Mouse (Mus musculus) heart, embryonic 11.5 days (tissue): ENCODE measurements around the gene Csnka2ip. TPM values are rescaled to one million over a fixed set of nuclear protein-coding genes. Genes with fewer than 3 reads are reported as not detected.

Experiments
- ATAC-seq: fragments of 200-750 bp; cut with Nextera tagmentation; replicated peaks from 2 replicates; pipeline ENCODE4 v1.8.0; 2017; ENCODE audit warnings: moderate library complexity; ENCODE audit not compliant: insufficient number of reproducible peaks, low FRiP score, low TSS enrichment
- H3K27ac ChIP-seq: fragments of 300-500 bp; sonication (generic); 2 replicates; pipeline ENCODE4 v1.5.1; 2014; ENCODE audit warnings: mild to moderate bottlenecking, low read depth, low read length
- H3K27me3 ChIP-seq: fragments of 300-500 bp; sonication (generic); 2 replicates; pipeline ENCODE4 v1.6.1; 2014; ENCODE audit warnings: mild to moderate bottlenecking, low read length, mixed read lengths; ENCODE audit not compliant: control insufficient read depth, insufficient read depth
- H3K36me3 ChIP-seq: fragments of 300-500 bp; sonication (generic); 2 replicates; pipeline ENCODE4 v1.6.1; 2014; ENCODE audit warnings: mild to moderate bottlenecking, low read length, moderate library complexity, mixed read lengths; ENCODE audit not compliant: control insufficient read depth, insufficient read depth
- H3K4me1 ChIP-seq: fragments of 300-500 bp; sonication (generic); 2 replicates; pipeline ENCODE4 v1.6.1; 2014; ENCODE audit warnings: low read length; ENCODE audit not compliant: control insufficient read depth, insufficient read depth
- H3K4me2 ChIP-seq: fragments of 300-500 bp; sonication (generic); 2 replicates; pipeline ENCODE4 v1.6.1; 2014; ENCODE audit warnings: mild to moderate bottlenecking, moderate library complexity
- H3K4me3 ChIP-seq: fragments of 300-500 bp; sonication (generic); 2 replicates; pipeline ENCODE4 v1.5.1; 2014; ENCODE audit warnings: low read depth, low read length
- H3K9ac ChIP-seq: fragments of 300-500 bp; sonication (generic); 2 replicates; pipeline ENCODE4 v1.6.1; 2014; ENCODE audit warnings: mild to moderate bottlenecking, low read depth, low read length, moderate library complexity
- H3K9me3 ChIP-seq: fragments of 300-500 bp; sonication (generic); replicated peaks from 2 replicates; pipeline ENCODE4 v1.6.1; 2016; ENCODE audit warnings: low read length; ENCODE audit not compliant: control insufficient read depth
- WGBS: fragments of 180-500 bp; shearing (Covaris S2); extraction: QIAGEN DNeasy Blood & Tissue Kit; methylation state at CpG from one replicate; pipeline ENCODE4 v1.1.7; 2014; ENCODE audit not compliant: insufficient replicate concordance; 5-methylcytosine and 5-hydroxymethylcytosine counted together
- polyA plus RNA-seq: library from polyadenylated mRNA; unstranded; fragments of >200 nt; fragmentation: Nextera tagmentation; extraction: Ambion mirVana; gene quantifications from 2 replicates; pipeline ENCODE4 v1.2.1, GENCODE M21; 2014

Csnka2ip gene
- polyA plus RNA-seq, 1 experiment from 2014 or later, result not detected

- Histone ChIP-seq H3K4me3 (no peak overlapping the region), H3K9ac (no peak overlapping the region), H3K4me2 (no peak overlapping the region), H3K27me3 (no peaks in the 10 kb centered on the region), H3K27ac (no peak overlapping the region), H3K4me1 (no peaks in the 10 kb centered on the region), H3K36me3 (no peaks in the 10 kb centered on the region), H3K9me3 (no peaks in the 10 kb centered on the region)
- ATAC-seq, result no peak
- 85% methylated on average over 8 of the region's 8 CpGs for WGBS
Observed at GRCm38 (mm10) chr16:64585599-64586261, 16.5 kb downstream of the Csnka2ip start.

GRCm38 (mm10) chr16:64584591-64584990 lies 17.6 kb downstream of the Csnka2ip start:
- Histone ChIP-seq H3K27ac (no peak overlapping the region), H3K9ac (no peak overlapping the region), H3K9me3 (no peaks in the 10 kb centered on the region), H3K27me3 (no peaks in the 10 kb centered on the region), H3K36me3 (no peaks in the 10 kb centered on the region), H3K4me3 (no peak overlapping the region), H3K4me2 (no peak overlapping the region), H3K4me1 (no peaks in the 10 kb centered on the region)
- WGBS, result 75% methylated on average over 4 of the region's 4 CpGs
- no peak for ATAC-seq

GRCm38 (mm10) chr16:64583406-64583805 lies 18.8 kb downstream of the Csnka2ip start:
- no peaks in the 10 kb centered on the region for H3K36me3 ChIP-seq
- no peak for ATAC-seq
- WGBS, result 51% methylated on average over 3 of the region's 3 CpGs
- no peaks in the 10 kb centered on the region for H3K27me3 ChIP-seq
- no peak overlapping the region for H3K4me2 ChIP-seq
- no peaks in the 10 kb centered on the region for H3K9me3 ChIP-seq
- H3K9ac ChIP-seq, result no peak overlapping the region
- H3K4me3 ChIP-seq, result no peak overlapping the region
- no peaks in the 10 kb centered on the region for H3K4me1 ChIP-seq
- H3K27ac ChIP-seq, result no peak overlapping the region

- Histone ChIP-seq H3K27me3 (no peaks in the 10 kb centered on the region), H3K27ac (no peak overlapping the region), H3K36me3 (no peaks in the 10 kb centered on the region), H3K4me2 (no peak overlapping the region), H3K9me3 (no peaks in the 10 kb centered on the region), H3K4me1 (no peaks in the 10 kb centered on the region), H3K9ac (no peak overlapping the region), H3K4me3 (no peak overlapping the region)
- no peak for ATAC-seq
- WGBS, result 89% methylated on average over 8 of the region's 8 CpGs
Observed at GRCm38 (mm10) chr16:64569496-64569895, 32.7 kb downstream of the Csnka2ip start.

- Histone ChIP-seq H3K9me3 (no peaks in the 10 kb centered on the region), H3K4me2 (no peak overlapping the region)
- 65% methylated on average over 1 of the region's 1 CpGs for WGBS
Observed at GRCm38 (mm10) chr16:64563081-64563480, 39.1 kb downstream of the Csnka2ip start.

GRCm38 (mm10) chr16:64558518-64558917 lies 43.7 kb downstream of the Csnka2ip start:
- Histone ChIP-seq H3K9me3 (no peaks in the 10 kb centered on the region), H3K27ac (no peak overlapping the region), H3K27me3 (no peaks in the 10 kb centered on the region), H3K36me3 (no peaks in the 10 kb centered on the region), H3K4me3 (no peak overlapping the region), H3K9ac (no peak overlapping the region), H3K4me2 (no peak overlapping the region), H3K4me1 (no peaks in the 10 kb centered on the region)
- 76% methylated on average over 2 of the region's 2 CpGs for WGBS
- no peak for ATAC-seq

More at GRCm38 (mm10) chr16:64563081-64563480, 39.1 kb downstream of the Csnka2ip start:
- no peak overlapping the region for H3K9ac ChIP-seq
- no peaks in the 10 kb centered on the region for H3K4me1 ChIP-seq
- ATAC-seq, result no peak
- no peaks in the 10 kb centered on the region for H3K36me3 ChIP-seq
- H3K27ac ChIP-seq, result no peak overlapping the region
- no peaks in the 10 kb centered on the region for H3K27me3 ChIP-seq
- H3K4me3 ChIP-seq, result no peak overlapping the region

GRCm38 (mm10) chr16:64526883-64527282 lies 75.3 kb downstream of the Csnka2ip start:
- no peaks in the 10 kb centered on the region for H3K9me3 ChIP-seq
- H3K27ac ChIP-seq, result no peak overlapping the region
- no peaks in the 10 kb centered on the region for H3K36me3 ChIP-seq
- no peak overlapping the region for H3K9ac ChIP-seq
- no peak overlapping the region for H3K4me2 ChIP-seq
- ATAC-seq, result no peak
- no peaks in the 10 kb centered on the region for H3K27me3 ChIP-seq
- no peaks in the 10 kb centered on the region for H3K4me1 ChIP-seq
- H3K4me3 ChIP-seq, result no peak overlapping the region
- 73% methylated on average over 2 of the region's 2 CpGs for WGBS

- Histone ChIP-seq H3K9me3 (no peaks in the 10 kb centered on the region), H3K27me3 (no peaks in the 10 kb centered on the region), H3K36me3 (no peaks in the 10 kb centered on the region), H3K4me1 (no peaks in the 10 kb centered on the region), H3K27ac (no peak overlapping the region), H3K9ac (no peak overlapping the region), H3K4me3 (no peak overlapping the region), H3K4me2 (no peak overlapping the region)
- no peak for ATAC-seq
- WGBS, result 70% methylated on average over 5 of the region's 5 CpGs
Observed at GRCm38 (mm10) chr16:64524051-64524645, 78.1 kb downstream of the Csnka2ip start.

GRCm38 (mm10) chr16:64513423-64513822 lies 88.8 kb downstream of the Csnka2ip start:
- Histone ChIP-seq H3K36me3 (no peaks in the 10 kb centered on the region), H3K9me3 (no peaks in the 10 kb centered on the region), H3K27me3 (no peaks in the 10 kb centered on the region), H3K4me3 (no peak overlapping the region), H3K4me1 (no peaks in the 10 kb centered on the region), H3K9ac (no peak overlapping the region), H3K4me2 (no peak overlapping the region), H3K27ac (no peak overlapping the region)
- 71% methylated on average over 2 of the region's 2 CpGs for WGBS
- ATAC-seq, result no peak
